Mouse (Mus musculus) lung, embryonic 14.5 days (tissue): Measurements from ENCODE around the gene Dnajb14. TPM values are rescaled to one million over a fixed set of nuclear protein-coding genes. Genes with fewer than 3 reads are reported as not detected.
"Not testable (repeated sequence)": the region's sequence is repeated elsewhere in the genome, so short reads cannot be mapped to it uniquely, and the experiment has no call there.

ENCODE experiments used
- ATAC-seq: fragments of 200-750 bp; cut with Nextera tagmentation; 2 replicates; pipeline ENCODE4 v1.8.0; 2017; ENCODE audit warnings: mild to moderate bottlenecking, moderate TSS enrichment, moderate library complexity; ENCODE audit not compliant: insufficient read depth
- DNase-seq: peaks from one replicate; pipeline ENCODE4 v3.0.0-alpha.2; 2015
- H3K27ac ChIP-seq: fragments of 300-500 bp; sonication (generic); 2 replicates; pipeline ENCODE4 v1.5.1; 2014; ENCODE audit warnings: low read depth, mild to moderate bottlenecking, moderate library complexity
- H3K27me3 ChIP-seq: fragments of 300-500 bp; sonication (generic); 2 replicates; pipeline ENCODE4 v1.6.1; 2014; ENCODE audit warnings: low read length, control low read depth; ENCODE audit not compliant: insufficient read depth
- H3K36me3 ChIP-seq: fragments of 300-500 bp; sonication (generic); 2 replicates; pipeline ENCODE4 v1.6.1; 2014; ENCODE audit warnings: control low read depth; ENCODE audit not compliant: insufficient read depth
- H3K4me1 ChIP-seq: fragments of 300-500 bp; sonication (generic); 2 replicates; pipeline ENCODE4 v1.6.1; 2014; ENCODE audit warnings: antibody characterized with exemption, control low read depth; ENCODE audit not compliant: insufficient read depth
- H3K4me2 ChIP-seq: fragments of 300-500 bp; sonication (generic); 2 replicates; pipeline ENCODE4 v1.6.1; 2014; ENCODE audit warnings: mild to moderate bottlenecking
- H3K4me3 ChIP-seq: fragments of 300-500 bp; sonication (generic); 2 replicates; pipeline ENCODE4 v1.5.1; 2014; ENCODE audit warnings: low read depth, low read length
- H3K9ac ChIP-seq: fragments of 300-500 bp; sonication (generic); 2 replicates; pipeline ENCODE4 v1.6.1; 2014
- H3K9me3 ChIP-seq: fragments of 300-500 bp; sonication (generic); 2 replicates; pipeline ENCODE4 v1.6.1; 2016; ENCODE audit warnings: low read depth, low read length, control low read depth
- CTCF ChIP-seq: IDR thresholded peaks from 2 replicates; pipeline ENCODE4 v1.5.1; 2016; ENCODE audit warnings: antibody characterized with exemption, low read depth
- WGBS: fragments of 180-500 bp; shearing (Covaris S2); extraction: QIAGEN DNeasy Blood & Tissue Kit; methylation state at CpG from one replicate; pipeline ENCODE4 v1.1.7; 2014; 5-methylcytosine and 5-hydroxymethylcytosine counted together
- polyA plus RNA-seq: library from polyadenylated mRNA; unstranded; fragments of >200 nt; fragmentation: Nextera tagmentation; extraction: Ambion mirVana; gene quantifications from 2 replicates; pipeline ENCODE4 v1.2.1, GENCODE M21; 2014

Gene Dnajb14
- polyA plus RNA-seq, 1 experiment from 2014 or later: 15.5 TPM

DNA sequence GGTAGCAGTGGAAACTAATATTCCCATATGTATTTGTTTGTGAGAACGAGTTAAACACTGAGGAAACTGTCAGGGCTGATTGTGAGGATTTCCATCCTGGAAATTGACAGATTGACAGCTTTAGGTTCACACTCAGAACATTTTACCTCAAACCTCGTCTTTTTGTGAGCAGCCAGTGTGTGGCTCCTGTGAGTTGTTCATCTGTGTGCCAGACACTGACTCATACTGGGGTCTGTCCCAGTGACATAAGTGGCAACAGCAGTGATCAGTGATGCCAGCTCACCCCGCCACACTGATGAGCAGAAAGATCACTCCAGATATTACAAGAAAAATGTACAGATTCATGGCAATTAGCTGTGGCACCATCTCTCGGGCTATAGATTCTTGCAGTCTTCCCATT lies 92.0 kb downstream of the Dnajb14 start:
- TF ChIP-seq CTCF: no peak
- H3K27me3 ChIP-seq: no peaks in the 10 kb centered on the region
- H3K9ac ChIP-seq: no peak overlapping the region
- no peak overlapping the region for H3K4me3 ChIP-seq
- H3K4me2 ChIP-seq: no peak overlapping the region
- H3K9me3 ChIP-seq: no peaks in the 10 kb centered on the region
- DNase-seq: no peak
- no peak overlapping the region for H3K27ac ChIP-seq
- no peak for ATAC-seq
- no peaks in the 10 kb centered on the region for H3K4me1 ChIP-seq
- no peaks in the 10 kb centered on the region for H3K36me3 ChIP-seq
- 68% methylated on average over 4 of the region's 4 CpGs for WGBS

DNA sequence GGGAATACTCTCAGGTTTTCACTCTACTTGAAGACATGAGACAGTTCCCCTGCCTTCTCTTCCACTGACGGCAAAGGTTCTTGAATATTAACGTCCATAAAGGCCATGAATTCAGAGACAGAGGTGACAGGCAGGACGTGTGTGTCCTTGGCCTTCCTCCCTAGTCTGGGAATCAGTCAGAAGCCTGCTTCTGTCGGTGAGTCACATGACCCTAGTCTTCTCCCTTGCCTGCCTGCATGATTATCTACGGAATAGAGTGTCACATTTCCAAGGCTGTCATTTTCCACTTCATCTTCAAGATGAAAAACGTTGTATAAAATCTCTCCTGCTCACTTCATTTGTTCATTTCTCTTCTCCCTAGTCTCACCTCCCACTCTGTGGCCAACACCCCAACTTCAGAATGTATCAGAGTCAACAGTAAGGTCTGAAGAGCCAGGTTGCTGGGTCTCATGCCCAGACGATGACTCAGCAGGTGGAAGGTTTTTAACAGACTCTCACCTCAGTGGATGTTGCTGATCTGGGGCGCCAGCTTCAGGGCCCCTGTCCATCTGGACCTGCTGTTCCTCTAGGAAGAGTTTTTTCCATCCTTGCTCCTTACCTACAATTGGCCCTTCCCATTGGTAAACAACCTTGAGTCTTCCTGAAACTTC lies 94.4 kb downstream of the Dnajb14 start:
- 34% methylated on average over 8 of the region's 8 CpGs for WGBS
- Histone ChIP-seq H3K4me2 (no peak overlapping the region), H3K36me3 (no peaks in the 10 kb centered on the region), H3K27ac (no peak overlapping the region), H3K9me3 (no peaks in the 10 kb centered on the region), H3K9ac (no peak overlapping the region), H3K4me1 (no peaks in the 10 kb centered on the region), H3K27me3 (no peaks in the 10 kb centered on the region), H3K4me3 (no peak overlapping the region)
- no peak for TF ChIP-seq CTCF
- peak; percentile 36 for DNase-seq
- peak; percentile 54; the same call in 1 of the 2 replicates for ATAC-seq

DNA sequence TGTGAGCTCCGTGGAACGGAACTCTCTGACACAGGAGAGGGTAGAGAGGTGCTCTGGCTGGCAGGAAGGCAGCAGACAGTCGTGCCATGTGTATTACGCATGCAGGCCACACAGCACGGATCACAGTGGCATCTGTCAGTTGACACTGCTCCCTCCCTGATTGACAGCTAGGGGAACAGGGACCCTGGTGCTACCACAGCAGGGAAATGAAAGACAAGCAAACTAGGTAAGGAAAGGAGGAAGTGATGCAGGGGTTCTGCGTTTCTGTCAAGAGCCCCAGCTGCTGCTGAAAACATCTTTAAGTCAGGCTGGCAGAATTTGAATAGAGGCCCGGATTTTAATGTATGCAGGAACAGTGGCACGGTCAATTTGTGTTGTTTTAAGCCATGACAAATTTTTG lies 96.0 kb downstream of the Dnajb14 start:
- Histone ChIP-seq H3K9ac (no peak overlapping the region), H3K27me3 (no peaks in the 10 kb centered on the region), H3K9me3 (no peaks in the 10 kb centered on the region), H3K4me2 (no peak overlapping the region), H3K36me3 (no peaks in the 10 kb centered on the region), H3K4me3 (no peak overlapping the region), H3K4me1 (no peaks in the 10 kb centered on the region; the same call in 1 of the 2 replicates), H3K27ac (no peak overlapping the region)
- no peak for TF ChIP-seq CTCF
- 67% methylated on average over 8 of the region's 8 CpGs for WGBS
- DNase-seq (no peak), ATAC-seq (no peak)

DNA sequence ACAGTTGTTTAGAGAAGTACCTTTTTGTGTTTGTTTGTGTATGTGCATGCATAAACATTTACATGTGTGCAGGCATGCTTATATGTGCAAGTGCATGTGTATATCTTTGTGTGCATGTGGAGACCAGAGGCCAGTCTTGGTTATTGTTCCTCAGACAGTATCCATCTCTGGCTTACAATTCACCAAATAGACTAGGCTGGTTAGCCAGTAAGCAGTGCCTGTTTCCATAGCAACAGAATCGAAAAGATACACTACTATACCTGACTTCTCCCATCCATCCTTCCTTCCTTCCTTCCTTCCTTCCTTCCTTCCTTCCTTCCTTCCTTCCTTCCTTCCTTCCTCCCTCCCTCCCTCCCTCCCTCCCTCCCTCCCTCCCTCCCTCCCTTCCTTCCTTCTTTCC lies 96.5 kb downstream of the Dnajb14 start:
- not testable (repeated sequence) for H3K4me2 ChIP-seq

More for the DNA sequence above, 96.5 kb downstream of the Dnajb14 start:
- H3K9ac ChIP-seq, H3K4me1 ChIP-seq, ATAC-seq, H3K27me3 ChIP-seq, DNase-seq, H3K36me3 ChIP-seq, H3K4me3 ChIP-seq, H3K27ac ChIP-seq, H3K9me3 ChIP-seq: not testable (repeated sequence)
- 52% methylated on average over 1 of the region's 1 CpGs for WGBS

Other genes starting within 250 kb of the Dnajb14 start
- gene Ddit4l, start 246.1 kb upstream of the Dnajb14 start, polyA plus RNA-seq: 7.9 and 10.3 TPM in 2 replicates
- not detected in 2 replicates for gene Gm21962, start 196.2 kb upstream of the Dnajb14 start, polyA plus RNA-seq
- gene H2afz, start 3.2 kb upstream of the Dnajb14 start, polyA plus RNA-seq: 2,590 and 2,710 TPM in 2 replicates
- gene Lamtor3, start 50.8 kb downstream of the Dnajb14 start, polyA plus RNA-seq: 97.2 and 103 TPM in 2 replicates
- 8.0 and 8.1 TPM in 2 replicates for gene Dapp1, start 113.9 kb downstream of the Dnajb14 start, polyA plus RNA-seq
- gene 1110002E22Rik, start 197.4 kb downstream of the Dnajb14 start, polyA plus RNA-seq: 0.21 and 0.31 TPM in 2 replicates
- gene Gm5105, start 199.7 kb downstream of the Dnajb14 start, polyA plus RNA-seq: 0.19 TPM in 1 of 2 replicates, not detected in the other